Mouse (Mus musculus) heart, adult 18-20 months (tissue): ENCODE measurements around the gene Ces2b. TPM values are rescaled to one million over a fixed set of nuclear protein-coding genes. Genes with fewer than 3 reads are reported as not detected.

Source experiments
- total RNA-seq, 2 experiments: library from RNA; stranded (reverse); gene quantifications; 2 replicates each; pipeline ENCODE4 v1.2.3; 2021

The Ces2b gene
- total RNA-seq, 2 experiments from 2014 or later = 0.22 to 0.44 TPM

Other genes starting within 250 kb of the Ces2b start
- gene Pdp2, start 240.1 kb upstream of the Ces2b start, total RNA-seq = 10 to 100 TPM; 18.1 to 22.5 TPM
- gene Cdh16, start 207.2 kb upstream of the Ces2b start, total RNA-seq = 1 to 10 TPM; 3.9 to 5.2 TPM
- 100 to 1,000 TPM in 1 of 2 experiments, 10 to 100 TPM in 1; 88.7 to 108 TPM for gene Rrad, start 200.2 kb upstream of the Ces2b start, total RNA-seq
- gene Ciao2b, start 189.6 kb upstream of the Ces2b start, total RNA-seq = 10 to 100 TPM; 62.2 to 66.5 TPM
- gene Ces2a, start 97.6 kb upstream of the Ces2b start, total RNA-seq = not detected
- not detected for gene Ces2c, start 15.5 kb downstream of the Ces2b start, total RNA-seq
- gene Ces2e, start 94.7 kb downstream of the Ces2b start, total RNA-seq = 1 to 10 TPM; 1.6 to 2.2 TPM
- not detected for gene Ces2f, start 115.8 kb downstream of the Ces2b start, total RNA-seq
- gene Ces2g, start 130.1 kb downstream of the Ces2b start, total RNA-seq = 1 to 10 TPM; 3.2 to 5.0 TPM
- gene Ces2h, start 169.3 kb downstream of the Ces2b start, total RNA-seq = not detected
- gene Ces3a, start 217.0 kb downstream of the Ces2b start, total RNA-seq = not detected